Mouse (Mus musculus): ENCODE measurements around the gene Pclo.

DNA sequence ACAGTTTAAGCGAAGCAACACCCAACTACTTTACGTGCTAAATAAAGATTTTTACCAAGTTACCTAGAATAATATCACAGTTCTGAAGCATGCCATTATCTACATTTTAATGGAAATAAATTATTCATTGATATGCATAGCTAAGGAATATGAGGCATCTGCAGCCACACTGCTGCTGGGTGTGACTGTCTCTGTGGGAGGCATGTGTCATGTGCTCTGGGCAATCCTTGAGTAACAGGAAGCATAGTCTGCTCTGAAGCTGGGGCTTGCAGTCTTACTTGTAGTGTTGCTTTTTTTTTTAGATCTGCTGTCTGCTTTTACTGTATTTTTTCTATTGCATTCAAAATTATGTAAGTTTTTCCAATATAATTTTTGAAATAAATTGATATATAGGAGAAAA, 17.2 kb downstream of the Pclo start:
- TF ChIP-seq CTCF (IDR thresholded peaks at IDR 0.05; ENCODE audit: borderline replicate concordance, insufficient read depth, low read depth, low read length) = no peak
- no peak for TF ChIP-seq POLR2A (IDR thresholded peaks at IDR 0.05; ENCODE audit: borderline replicate concordance, insufficient read depth, low read length)
